Mouse (Mus musculus) urinary bladder, postnatal 36 days (tissue): ENCODE measurements around the gene Elavl1.

Experiments
- DNase-seq, 2 experiments: peaks; one replicate each; pipeline ENCODE4 v3.0.0; 2022; ENCODE audit warnings: low spot score in 2 of 2, mixed read lengths in 1 of 2

Elavl1 gene

DNA sequence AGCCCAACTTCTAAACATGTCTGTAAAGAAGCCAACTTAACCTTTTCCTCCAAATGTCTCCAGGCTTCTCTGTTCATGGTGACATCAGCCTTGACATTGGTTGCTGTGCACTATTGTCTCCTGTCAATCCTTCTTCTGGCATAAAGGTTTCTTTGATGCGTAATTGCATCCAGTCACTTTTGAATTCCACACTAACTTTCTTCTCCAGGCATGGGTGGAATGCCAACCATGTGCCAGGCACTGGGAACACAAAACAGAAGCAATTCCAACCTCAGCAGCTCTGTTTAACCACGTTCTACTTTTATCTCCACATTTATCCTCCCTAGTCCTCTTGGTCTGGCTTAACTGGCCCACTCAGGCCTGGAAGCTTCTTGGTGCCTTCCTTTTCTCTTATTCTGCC is 4.2 kb downstream of the Elavl1 start:
- no peak for DNase-seq

- DNase-seq: no peak
Measured at GRCm38 (mm10) chr8:4320404-4320803, 4.8 kb downstream of the Elavl1 start.

GRCm38 (mm10) chr8:4319573-4319872 is 5.7 kb downstream of the Elavl1 start:
- DNase-seq: no peak

DNA sequence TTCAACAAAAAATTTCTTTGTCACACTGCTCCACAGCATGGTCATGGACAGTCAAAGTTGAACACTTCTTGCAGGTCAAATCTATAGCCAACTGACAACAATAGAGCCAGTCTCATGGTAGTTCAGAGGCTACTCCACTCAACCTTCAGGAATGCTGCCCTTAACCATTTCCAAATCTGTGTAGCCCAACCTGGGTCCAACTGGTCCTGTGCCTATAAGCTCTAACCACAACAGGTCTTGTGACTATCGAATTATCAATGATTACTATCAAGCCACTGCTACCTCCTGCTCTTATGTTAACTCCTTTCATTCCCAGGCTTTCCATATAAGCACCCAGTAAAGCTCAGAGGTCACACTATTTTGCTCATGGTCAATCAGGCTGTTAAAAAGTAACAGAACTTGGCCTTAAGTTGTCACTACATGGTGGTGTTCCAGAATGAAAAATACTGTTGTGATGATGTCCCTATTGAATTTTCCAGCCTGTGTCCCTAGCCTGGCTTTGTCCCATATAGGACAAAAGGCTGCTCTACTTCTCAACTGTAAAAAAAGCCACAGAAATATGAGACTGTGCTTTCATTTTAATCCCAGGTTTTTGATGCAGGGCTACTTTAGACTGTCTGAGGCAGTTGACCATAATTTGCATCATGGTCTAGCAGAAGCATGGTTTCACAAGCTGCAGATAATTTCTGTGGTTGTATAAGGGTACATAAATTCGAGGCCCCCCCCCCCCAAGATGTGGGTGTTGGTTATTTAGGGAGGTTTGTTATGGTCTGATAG is 6.2 kb downstream of the Elavl1 start:
- DNase-seq: no peak

DNA sequence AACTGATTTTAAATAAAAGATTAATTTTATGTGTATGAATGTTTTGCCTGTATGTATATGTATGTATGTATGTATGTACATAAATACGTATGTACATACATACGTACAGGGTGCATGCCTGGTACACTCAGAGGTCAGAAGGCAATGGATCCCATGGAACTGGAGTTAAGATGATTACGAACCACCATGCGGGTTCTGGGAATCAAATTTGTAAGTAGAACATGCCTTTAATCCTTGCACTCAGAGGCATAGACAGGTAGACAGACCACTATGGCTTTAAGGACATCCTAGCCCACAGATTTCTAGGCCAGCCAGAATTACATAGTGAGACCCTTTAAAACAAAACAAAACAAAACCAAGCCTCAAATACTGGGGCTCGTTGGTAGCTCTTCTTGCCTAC is 7.1 kb downstream of the Elavl1 start:
- DNase-seq: no peak

DNA sequence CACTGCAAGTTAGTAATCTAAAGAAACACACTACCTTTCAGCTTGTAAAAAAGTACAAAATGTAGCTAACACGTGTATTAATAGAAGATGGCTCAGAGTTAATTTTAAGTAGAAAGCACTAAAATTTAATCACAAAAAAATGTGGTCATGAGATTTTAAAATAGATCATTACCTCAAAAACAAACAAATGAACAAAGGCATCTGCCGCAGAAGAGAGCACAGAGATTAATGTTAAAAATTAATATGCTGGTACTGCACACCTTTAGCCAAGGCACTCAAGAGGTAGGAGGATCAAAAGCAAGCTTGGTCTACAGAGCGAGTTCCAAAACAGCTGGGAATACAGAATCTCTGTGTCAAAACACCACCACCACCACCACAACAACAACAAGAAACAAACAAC is 10.4 kb downstream of the Elavl1 start:
- DNase-seq: no peak

GRCm38 (mm10) chr8:4313254-4314124 is 11.7 kb downstream of the Elavl1 start:
- DNase-seq: no peak

DNA sequence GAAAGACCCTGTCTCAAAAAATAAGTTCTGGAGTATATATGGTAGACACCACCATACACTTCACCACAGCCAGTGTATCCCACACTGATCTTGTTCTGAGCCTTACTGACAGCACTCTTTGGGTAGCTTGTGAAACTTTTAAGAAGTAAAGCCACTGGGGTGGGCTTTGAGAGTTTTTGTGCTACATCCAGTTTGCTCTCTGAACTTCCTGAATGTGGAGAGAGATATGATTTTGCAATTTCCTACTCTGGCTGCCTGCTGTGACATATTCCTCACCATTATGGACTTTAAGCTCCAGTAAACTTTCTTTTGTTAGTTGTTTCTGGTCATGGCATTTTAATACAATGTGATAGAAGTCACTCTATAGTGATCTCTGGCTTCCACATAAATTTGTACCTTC is 13.1 kb downstream of the Elavl1 start:
- DNase-seq: no peak

GRCm38 (mm10) chr8:4305838-4306237 is 19.4 kb downstream of the Elavl1 start:
- DNase-seq: no peak

GRCm38 (mm10) chr8:4304124-4304547 is 21.1 kb downstream of the Elavl1 start:
- no peak for DNase-seq

- DNase-seq: no peak
Measured at GRCm38 (mm10) chr8:4297822-4298221, 27.4 kb downstream of the Elavl1 start.

- DNase-seq: no peak
Measured at GRCm38 (mm10) chr8:4292738-4293137, 32.5 kb downstream of the Elavl1 start.

DNA sequence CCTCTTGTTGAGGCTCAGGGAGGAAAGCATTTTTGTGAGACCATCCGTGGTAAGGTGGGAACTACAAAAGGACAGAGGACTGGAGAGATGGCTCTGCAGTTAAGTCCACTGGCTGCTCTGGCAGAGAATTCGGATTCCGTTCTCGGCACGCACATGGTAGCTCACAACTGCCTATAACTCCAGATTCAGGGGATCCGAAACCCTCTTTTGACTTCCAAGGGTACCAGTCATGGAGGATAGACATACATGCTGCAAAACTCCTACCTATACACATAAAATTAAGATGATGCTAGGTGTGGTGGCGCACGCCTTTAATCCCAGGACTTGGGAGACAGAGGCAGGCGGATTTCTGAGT is 49.1 kb downstream of the Elavl1 start:
- no peak for DNase-seq

DNA sequence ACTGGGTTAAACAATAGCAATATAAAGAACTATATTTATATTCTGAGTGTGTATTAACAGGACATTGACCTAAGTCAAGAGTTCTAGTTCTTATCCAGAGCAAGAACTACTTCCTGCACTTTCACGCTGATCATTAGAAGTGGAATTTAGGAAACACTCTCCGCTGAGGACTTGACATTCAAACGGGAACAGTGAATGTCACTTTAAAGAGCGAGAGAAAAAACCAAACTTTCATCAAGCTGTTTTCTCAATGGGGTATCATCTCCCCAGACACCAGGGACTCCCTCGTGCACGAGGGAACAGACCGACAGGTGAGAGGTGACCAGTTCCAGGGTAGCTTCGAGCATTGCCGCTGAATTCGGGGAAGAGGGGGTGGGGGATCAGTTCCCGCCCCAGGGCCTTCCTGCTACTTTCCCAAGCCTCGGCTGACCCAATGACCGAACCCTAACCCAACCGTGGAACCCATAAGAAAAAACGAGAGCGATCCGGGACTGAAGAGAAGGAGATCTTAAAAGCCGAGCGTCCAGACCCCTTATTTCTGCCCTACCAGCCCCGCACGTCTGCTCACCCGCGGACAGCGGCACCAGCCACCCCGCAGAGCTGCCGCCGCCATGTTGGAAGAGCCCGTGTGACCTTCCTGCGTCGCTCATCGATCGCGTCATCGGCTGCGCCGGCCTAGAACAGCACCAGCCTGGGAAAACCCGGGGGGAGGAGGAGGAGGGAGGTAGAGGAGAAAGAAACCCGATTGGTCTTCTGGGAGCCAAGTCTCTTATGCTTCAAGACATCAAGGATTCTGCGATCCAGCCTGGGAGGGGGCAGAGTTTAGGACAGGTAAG is 49.7 kb downstream of the Elavl1 start, which contains the start of gene Timm44:
Gene Timm44 (minus strand): TSS at position 639 of the 836 bp plus-strand sequence.
- DNase-seq: peak; percentile 87 to 92

GRCm38 (mm10) chr8:4269609-4270008 is 55.6 kb downstream of the Elavl1 start:
- DNase-seq: no peak

- DNase-seq: no peak
Measured at GRCm38 (mm10) chr8:4267627-4268026, 57.6 kb downstream of the Elavl1 start.

DNA sequence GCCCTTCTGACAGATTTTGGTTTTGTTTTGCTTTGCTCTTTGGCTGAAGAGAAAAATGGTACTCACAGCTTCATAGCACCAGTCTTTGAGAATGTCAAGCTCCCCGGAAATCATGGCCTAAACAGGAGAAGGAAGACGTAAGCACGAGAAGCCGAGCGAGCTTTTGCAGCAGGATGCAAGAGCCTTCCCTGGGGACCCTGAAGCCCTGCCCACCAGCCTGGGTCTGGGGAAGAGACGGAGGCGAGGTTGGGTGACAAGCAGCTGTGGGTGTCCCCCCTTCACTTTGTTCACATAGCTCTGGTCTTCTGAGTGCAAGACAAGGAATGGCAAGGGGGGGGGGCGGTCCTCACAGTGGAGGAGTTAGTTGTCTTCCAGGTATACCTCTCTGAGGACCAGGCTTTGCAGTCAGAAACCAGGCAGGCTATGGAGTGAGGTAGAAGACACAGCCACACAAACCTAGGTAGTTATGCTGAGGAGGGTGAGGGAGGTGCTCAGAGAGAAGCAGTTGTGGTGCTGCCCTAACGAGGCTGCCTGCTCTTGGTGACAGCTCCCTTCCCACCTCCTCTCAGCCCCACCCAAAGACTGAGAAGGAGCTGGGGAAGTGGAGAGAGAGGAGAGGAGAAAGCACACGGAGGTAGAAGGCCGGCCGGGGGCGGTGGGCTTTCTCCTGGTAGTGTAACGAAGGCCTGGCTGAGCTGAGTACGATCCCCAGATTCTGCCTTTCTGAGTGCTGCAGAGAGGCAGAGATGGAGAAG is 59.9 kb downstream of the Elavl1 start:
- DNase-seq: no peak

DNA sequence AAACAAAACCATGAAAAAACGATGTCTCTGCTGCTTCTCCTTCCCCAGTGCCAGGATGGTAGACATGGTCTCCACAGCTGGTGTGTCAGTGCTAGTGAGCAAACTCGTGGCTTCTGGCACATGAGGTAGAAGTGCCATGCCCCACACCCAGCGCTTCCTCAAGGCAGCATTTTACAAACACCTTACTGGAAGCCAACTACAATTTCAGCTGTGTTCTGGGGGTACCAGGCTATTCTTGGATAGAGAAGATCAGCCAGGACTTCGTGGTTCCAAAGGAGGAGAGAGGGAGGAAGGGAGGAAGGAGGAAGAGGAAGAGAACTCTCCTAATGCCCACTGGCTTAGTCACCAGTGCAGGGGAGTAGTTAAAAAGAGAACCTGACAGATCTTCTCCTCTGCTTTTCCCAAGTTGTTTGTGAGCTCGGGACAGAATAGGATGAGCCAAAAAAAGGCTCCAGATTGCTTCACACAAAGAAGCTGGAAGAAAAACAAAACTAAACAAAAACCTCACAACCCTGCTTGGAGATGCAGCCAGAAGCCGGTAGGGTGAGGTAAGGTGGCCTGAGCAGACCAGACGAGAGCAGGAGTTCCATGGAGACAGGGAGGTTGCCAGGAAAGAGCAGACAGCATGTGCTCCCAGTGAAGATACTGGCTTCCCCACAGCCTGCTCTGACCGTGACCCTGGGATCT is 62.0 kb downstream of the Elavl1 start:
- DNase-seq: no peak

GRCm38 (mm10) chr8:4259805-4260170 is 65.4 kb downstream of the Elavl1 start:
- DNase-seq: no peak

DNA sequence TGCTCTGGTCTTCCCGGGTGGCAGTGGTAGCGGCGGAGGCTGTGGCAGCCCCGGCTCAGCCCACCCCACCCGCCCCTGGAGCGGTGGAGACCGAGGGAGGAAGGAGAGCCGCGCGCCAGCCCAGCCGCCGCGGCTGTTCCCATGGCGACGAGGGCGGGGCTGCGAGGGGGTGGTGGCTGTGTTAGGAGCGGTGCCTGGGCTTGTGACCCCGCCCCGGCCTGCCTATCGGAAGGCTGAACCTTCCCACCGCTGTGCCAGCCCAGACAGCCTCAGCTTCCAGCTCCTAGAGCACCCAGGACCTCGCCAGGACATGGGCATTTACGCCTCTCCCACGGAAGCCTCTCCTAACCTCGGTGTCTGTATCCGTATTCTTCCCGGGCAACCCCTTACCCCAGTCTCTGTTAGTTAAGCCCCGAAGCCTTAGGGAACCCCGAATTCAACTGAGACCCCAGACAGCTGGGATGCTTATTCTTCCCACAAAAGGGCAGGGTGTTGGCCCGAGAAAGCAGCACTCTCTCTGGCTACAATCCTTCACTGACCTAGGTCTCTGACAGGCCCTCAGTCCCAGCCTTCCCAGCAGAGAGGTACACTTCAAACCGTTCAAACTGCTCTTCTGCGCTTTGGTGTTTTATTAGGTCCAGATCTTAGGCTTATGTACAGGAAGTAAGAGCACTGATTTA is 65.9 kb downstream of the Elavl1 start, which contains the start of gene Ctxn1:
Gene Ctxn1 (minus strand): TSS at position 150 of the 680 bp plus-strand sequence.
- DNase-seq: peak; percentile 89 to 95
